Mouse (Mus musculus) cortical plate, adult 2 months (tissue): ENCODE results near the gene Themis2. TPM values are rescaled to one million over a fixed set of nuclear protein-coding genes. Genes with fewer than 3 reads are reported as not detected.
A peak's percentile ranks its signal among the peaks of the same experiment; 100 is the strongest.
"Not testable (repeated sequence)": the region's sequence is repeated elsewhere in the genome, so short reads cannot be mapped to it uniquely, and the experiment has no call there.

Source experiments
- H3K27ac ChIP-seq: fragments of 200-500 bp; 2 replicates; pipeline ENCODE4 v1.5.1; 2012; ENCODE audit warnings: low read length, control low read depth, inconsistent platforms; ENCODE audit not compliant: insufficient read depth
- H3K4me1 ChIP-seq: fragments of 200-500 bp; 2 replicates; pipeline ENCODE4 v1.6.1; 2011; ENCODE audit warnings: low read length; ENCODE audit not compliant: control insufficient read depth, insufficient read depth
- H3K4me3 ChIP-seq: fragments of 200-500 bp; 2 replicates; pipeline ENCODE4 v1.5.1; 2011; ENCODE audit warnings: mild to moderate bottlenecking, low read length, control low read depth; ENCODE audit not compliant: insufficient read depth
- CTCF ChIP-seq: fragments of 200-500 bp; IDR thresholded peaks from 2 replicates; pipeline ENCODE4 v1.5.1; 2011; ENCODE audit warnings: mild to moderate bottlenecking, control low read depth, low read length; ENCODE audit not compliant: insufficient read depth; ENCODE audit errors: extremely low read depth
- POLR2A ChIP-seq: fragments of 200-500 bp; IDR thresholded peaks from 2 replicates; pipeline ENCODE4 v1.6.1; 2011; ENCODE audit warnings: mild to moderate bottlenecking, low read length, control low read depth; ENCODE audit not compliant: insufficient read depth; ENCODE audit errors: extremely low read depth
- polyA plus RNA-seq: library from polyadenylated mRNA; depleted of rRNA; stranded (reverse); fragments of >200 nt; gene quantifications from 2 replicates; pipeline ENCODE4 v1.2.3, GENCODE M21; 2012

Themis2 gene
- polyA plus RNA-seq, 1 experiment: 1.3 TPM

DNA sequence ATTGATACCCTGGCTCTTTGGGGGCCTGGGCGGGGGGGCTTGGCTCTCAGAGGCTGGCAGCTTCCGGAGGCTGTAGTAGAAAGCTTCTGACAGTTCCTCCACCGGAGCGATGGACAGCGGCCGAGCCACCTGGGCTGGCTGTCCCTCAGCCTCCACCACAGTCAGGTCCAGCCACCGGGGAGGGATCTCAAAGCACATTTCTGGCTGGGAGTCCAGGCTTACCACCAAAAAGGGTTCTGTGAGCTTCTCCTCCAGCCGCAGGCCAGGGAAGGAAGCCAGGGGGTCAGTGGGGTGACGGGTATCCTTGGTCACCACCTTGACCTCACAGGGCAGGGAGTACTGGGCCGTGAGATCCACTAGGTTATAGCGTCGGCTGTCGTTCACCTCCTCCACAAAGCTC lies 11.0 kb downstream of the Themis2 start:
- TF ChIP-seq POLR2A (no peak), CTCF (no peak)
- Histone ChIP-seq H3K4me1 (no peaks in the 10 kb centered on the region), H3K27ac (no peak overlapping the region), H3K4me3 (no peak overlapping the region)

DNA sequence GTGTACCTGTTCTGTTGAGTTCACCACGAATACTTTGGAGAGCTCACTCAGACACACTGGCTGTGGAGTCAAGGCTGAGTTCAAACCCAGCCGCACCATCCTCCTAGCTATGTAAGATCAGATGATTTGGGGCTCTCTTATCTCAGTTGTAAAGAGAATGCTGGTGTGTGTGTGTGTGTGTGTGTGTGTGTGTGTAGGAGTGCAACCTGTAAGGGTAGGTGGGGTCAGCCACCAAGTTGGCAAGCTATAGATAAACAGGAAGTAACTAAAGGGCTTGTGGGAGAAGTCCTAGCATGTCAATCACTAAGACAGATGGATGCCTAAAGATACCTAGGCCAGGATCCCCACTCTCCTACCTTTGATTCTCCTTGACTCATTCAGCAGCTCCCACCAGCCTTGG lies 12.5 kb downstream of the Themis2 start:
- H3K4me1 ChIP-seq: no peaks in the 10 kb centered on the region
- TF ChIP-seq POLR2A: no peak
- no peak for TF ChIP-seq CTCF
- no peak overlapping the region for H3K27ac ChIP-seq
- no peak overlapping the region for H3K4me3 ChIP-seq

DNA sequence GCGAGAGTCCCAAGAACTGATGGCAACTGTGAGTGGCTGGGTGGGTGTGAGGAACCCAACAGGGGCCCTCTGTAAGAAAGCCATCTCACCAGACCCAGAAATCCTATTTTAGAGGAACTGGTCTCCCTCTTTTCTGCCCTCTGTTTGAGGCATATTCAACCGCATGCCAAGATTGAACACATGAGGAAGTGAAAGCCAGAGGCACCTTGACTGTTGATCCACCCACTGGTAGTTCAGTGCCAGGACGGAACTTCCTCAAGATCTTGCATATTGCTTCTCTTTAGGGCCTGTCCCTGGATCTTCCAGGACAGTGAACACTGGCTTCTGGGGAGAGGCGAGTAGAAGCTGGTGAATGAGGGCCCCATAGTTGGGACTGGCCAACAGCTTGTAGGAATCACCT lies 15.9 kb downstream of the Themis2 start:
- TF ChIP-seq POLR2A: no peak
- TF ChIP-seq CTCF: no peak
- Histone ChIP-seq H3K27ac (no peak overlapping the region), H3K4me1 (no peaks in the 10 kb centered on the region), H3K4me3 (no peak overlapping the region)

DNA sequence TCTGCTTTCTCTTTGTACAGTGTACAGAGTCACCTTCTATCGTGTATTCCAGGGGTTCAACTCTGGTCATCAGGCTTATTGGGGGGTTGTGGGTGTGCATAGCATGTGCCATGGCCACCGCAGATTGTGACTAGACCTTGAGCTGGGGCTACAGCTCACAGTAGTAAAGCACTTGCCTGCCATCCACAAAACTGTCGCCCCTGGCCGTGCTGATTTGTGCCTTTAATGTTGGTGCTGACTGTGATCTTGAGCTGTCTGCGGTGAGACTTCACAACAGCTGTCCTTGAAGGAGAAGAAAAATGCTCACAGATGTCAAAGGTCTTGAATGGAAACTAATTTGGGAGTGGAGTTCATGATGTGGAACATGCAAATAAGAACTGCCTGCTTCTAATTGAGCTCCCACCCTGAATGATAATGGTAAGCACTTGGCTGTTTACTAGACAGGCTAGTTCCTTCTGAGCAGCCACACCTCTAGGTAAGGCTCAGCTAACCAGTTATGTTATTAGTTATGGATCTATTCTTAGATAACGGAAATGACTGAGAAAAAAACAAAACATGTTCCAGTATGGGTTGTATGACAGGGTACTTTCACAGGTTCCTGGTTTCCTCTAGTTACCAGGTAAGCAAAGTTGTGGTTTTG lies 17.5 kb downstream of the Themis2 start:
- H3K4me3 ChIP-seq: no peak overlapping the region
- no peak for TF ChIP-seq POLR2A
- H3K4me1 ChIP-seq: no peaks in the 10 kb centered on the region
- no peak overlapping the region for H3K27ac ChIP-seq

DNA sequence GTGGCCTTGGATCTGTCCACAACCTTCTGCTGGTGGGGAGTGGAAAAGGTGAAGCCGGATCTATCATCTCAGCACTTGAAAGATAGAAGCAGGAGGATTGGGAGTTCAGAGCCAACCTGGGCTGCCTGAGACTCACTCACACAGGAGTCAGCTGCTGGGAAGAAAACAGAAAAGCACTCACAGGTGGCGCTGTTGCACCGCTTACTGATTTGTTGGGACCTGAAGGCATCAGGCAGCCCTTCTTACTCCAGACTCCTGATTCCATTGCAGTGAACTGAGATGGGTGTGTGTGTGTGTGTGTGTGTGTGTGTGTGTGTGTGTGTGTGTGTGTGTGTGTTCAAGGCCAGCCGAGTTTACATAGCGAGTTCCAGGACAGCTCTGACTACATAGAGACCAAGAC lies 19.4 kb downstream of the Themis2 start:
- no peaks in the 10 kb centered on the region for H3K4me1 ChIP-seq
- no peak overlapping the region for H3K4me3 ChIP-seq
- no peak overlapping the region for H3K27ac ChIP-seq
- TF ChIP-seq POLR2A: no peak
- TF ChIP-seq CTCF: peak; percentile 83

DNA sequence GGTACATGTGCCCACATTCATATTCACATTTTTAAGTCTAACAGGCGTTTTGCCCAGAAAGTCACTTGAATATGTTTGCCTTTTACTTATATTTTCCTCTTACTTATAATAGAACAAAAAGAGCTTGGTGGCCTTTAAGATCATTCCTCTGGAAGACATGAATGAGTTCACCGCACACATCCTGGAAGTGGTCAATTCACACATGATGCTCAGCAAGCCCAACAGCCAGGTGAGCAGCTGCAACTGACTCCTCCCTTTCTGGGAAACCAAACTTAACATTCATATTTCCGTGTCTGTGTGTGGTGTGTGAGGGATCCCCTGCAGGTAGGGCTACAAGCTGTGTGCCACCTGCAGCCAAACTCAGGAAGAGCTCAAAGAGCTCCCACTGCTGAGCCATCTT lies 21.3 kb downstream of the Themis2 start:
- Histone ChIP-seq H3K4me3 (no peak overlapping the region), H3K4me1 (no peaks in the 10 kb centered on the region), H3K27ac (no peak overlapping the region)
- TF ChIP-seq CTCF (no peak), POLR2A (no peak)

DNA sequence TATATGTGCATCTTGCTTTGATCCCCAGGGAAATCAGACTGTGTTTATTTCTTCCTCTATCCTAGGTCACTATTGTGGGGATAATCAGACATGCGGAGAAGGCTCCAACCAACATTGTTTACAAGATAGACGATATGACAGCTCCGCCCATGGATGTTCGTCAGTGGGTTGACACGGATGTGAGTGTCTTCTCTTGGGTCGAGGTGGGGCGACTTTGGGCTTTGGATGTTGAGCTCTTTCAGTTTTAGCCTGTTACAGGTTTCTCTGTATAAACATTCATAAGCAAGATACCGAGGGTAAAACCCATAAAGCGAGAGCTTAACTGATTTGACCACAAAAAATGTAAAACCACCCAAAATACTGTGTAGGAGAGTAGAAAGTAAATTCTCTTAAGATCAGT lies 24.4 kb downstream of the Themis2 start:
- Histone ChIP-seq H3K4me3 (no peak overlapping the region), H3K4me1 (peaks cover 2% of the 10 kb centered on the region; the same call in 1 of the 2 replicates), H3K27ac (no peak overlapping the region)
- TF ChIP-seq CTCF: no peak
- TF ChIP-seq POLR2A: no peak

DNA sequence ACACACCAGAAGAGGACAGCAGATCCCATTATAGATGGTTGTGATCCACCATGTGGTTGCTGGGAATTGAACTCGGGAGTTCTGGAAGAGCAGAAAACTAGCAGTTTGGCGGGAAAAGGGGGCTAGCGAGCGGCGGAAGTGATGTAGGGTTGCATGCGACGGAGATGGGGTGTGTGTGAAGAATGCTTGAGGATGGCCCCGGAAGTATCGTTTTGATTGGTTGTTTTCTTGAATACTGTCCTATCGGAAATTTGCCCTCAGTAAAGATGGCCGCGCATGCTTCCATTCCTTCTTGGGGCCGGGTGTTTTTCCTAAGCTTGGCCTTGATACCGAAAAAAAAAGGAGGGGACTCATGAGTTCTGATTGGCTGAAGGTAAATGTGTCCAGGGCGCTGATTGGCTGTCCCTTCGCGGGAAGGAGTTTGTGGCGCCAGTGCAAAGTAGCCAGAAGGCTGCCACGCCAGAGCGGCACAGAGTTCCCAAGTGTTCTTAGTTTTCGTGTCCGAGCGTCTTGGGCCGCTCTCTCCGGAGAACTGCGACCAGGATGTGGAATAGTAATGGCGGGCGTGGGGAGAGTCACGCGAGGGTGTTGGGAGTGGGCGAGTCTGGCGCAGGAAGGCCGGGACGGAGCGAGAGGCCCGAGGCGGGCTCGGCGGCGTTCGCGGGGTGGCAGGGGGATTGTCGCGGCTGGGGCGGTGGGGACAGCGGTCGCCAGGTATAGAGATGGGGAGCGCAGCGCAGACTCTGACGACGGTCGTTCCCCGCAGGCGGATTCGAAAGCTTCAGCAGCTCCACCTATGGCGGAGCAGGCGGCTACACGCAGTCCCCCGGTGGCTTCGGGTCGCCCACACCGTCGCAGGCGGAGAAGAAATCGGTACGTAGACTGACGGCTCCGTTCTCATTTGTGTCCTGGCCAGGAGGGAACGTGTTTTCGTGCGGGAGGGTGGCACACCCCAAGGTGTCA lies 28.0 kb downstream of the Themis2 start, which contains the start of gene Rpa2:
Gene Rpa2 (plus strand): TSS at position 419 of the 963 bp plus-strand sequence.
- Histone ChIP-seq H3K4me1 (peaks cover 2% of the 10 kb centered on the region; the same call in 1 of the 2 replicates), H3K27ac (no peak within 1 kb of the TSS), H3K4me3 (peak within 1 kb of the TSS; percentile 45)
- TF ChIP-seq CTCF (no peak), POLR2A (0 out of 2 replicates have a peak, but pooled peaks have one; percentile 22)

DNA sequence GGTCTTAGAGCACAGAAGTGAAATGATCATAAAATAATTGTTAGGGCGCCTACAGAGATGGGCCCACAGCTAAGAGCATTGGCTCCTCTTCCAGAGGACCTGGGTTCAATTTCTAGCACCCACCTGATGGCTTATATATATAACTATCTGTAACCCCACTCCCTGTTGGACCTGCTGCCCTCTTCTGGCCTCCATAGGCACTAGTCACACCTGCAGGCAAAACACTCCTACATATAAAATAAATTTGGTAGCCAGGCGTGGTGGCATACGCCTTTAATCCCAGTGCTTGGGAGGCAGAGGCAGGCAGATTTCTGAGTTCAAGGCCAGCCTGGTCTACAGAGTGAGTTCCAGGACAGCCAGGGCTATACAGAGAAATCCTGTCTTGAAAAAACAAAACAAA lies 33.1 kb downstream of the Themis2 start:
- not testable (repeated sequence) for H3K4me3 ChIP-seq, H3K4me1 ChIP-seq, H3K27ac ChIP-seq

DNA sequence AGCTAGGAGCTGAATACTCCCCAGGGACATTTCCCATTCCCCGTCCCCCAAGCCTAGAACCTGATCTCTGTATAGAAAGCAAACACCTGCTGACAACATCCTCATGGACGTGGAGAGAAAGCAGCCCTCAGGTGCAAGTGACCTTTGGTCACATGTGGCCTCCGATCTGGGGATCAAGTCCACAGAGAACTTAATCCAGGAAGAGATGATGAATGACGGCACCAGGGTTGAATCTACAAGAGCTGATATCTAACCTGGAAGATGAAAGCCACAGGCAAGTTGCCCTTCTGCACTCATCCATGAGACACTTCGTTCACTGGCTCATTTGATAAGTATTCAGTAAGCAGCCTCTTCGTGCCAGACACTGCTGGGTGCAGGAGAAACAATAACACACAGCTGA lies 33.6 kb downstream of the Themis2 start:
- H3K4me1 ChIP-seq: no peaks in the 10 kb centered on the region
- TF ChIP-seq CTCF (no peak), POLR2A (no peak)
- no peak overlapping the region for H3K4me3 ChIP-seq
- no peak overlapping the region for H3K27ac ChIP-seq
